Mouse (Mus musculus) heart, postnatal 0 days (tissue): ENCODE measurements around the gene Asap2.

Experiments used
- CTCF ChIP-seq: IDR thresholded peaks from 2 replicates; pipeline ENCODE4 v1.5.1; 2016; ENCODE audit warnings: antibody characterized with exemption, control low read depth, low read depth
- EP300 ChIP-seq: IDR thresholded peaks from 2 replicates; pipeline ENCODE4 v1.6.1; 2016; ENCODE audit warnings: antibody characterized with exemption, low read depth

- TF ChIP-seq CTCF, result no peak
- no peak for TF ChIP-seq EP300
Measured at GRCm38 (mm10) chr12:21220596-21220995, 230.3 kb downstream of the Asap2 start.
